ENCODE assay signal across 19 mouse cellular contexts in the genomic region with DNA sequence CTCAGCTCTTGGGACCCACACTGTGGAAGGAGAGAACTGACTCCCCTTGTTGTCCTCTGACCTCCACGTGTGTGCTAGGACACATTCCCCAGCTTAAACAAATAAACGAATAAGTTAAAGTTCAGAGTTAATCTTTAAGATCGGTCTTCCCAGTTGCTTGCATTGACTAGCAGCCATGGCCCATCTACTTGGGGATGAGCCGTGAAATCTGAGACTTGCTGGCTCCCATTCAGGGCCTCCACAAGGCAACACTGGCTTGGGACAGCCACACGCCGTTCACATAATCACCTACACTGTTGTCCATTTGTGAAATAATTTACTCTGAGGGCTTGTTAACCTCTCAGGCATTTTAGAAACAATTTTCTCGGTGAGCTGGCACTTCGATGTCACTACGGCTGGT. TPM values are rescaled to one million over a fixed set of nuclear protein-coding genes. Genes with fewer than 3 reads are reported as not detected.
DNase-seq lines count a peak whose midpoint lies in the region; ATAC-seq and TF ChIP-seq lines count a peak whose summit lies in the region.
"Had no signal": no experiment of that assay in that cellular context is flagged by ENCODE, and none has a peak within 500 bp of the region (broad histone marks: within the 10 kb centered on the region; RNA-seq: fewer than 3 reads in every experiment).

No protein-coding gene starts in this region.

- H3K4me2 ChIP-seq in kidney, embryonic 15.5 days = no peak overlapping the region
- H3K4me2 ChIP-seq: embryonic facial prominence, embryonic 15.5 days; heart, embryonic 13.5 days; hindbrain, embryonic 15.5 days had no signal

- ATAC-seq in kidney, embryonic 15.5 days (replicated peaks; ENCODE audit: low FRiP score) = peak; percentile 62; the same call in 1 of the 2 replicates
- ATAC-seq in Patski = peak; percentile 42
- ATAC-seq: forebrain, embryonic 14.5 days had no signal

- peaks cover 7% of the 10 kb centered on the region; the same call in 1 of the 2 replicates for H3K4me1 ChIP-seq in kidney, embryonic 15.5 days
- H3K4me1 ChIP-seq in kidney, adult 2 months (ENCODE audit: control insufficient read depth, insufficient read depth, low read length) = peaks cover 4% of the 10 kb centered on the region; the same call in 1 of the 2 replicates
- H3K4me1 ChIP-seq: forebrain, embryonic 10.5 days; hindbrain, embryonic 15.5 days had no signal

- H3K27ac ChIP-seq in kidney, embryonic 15.5 days = no peak overlapping the region
- H3K27ac ChIP-seq in kidney, adult 2 months (ENCODE audit: insufficient read depth, low read depth, low read length) = no peak overlapping the region
- H3K27ac ChIP-seq: embryonic facial prominence, embryonic 15.5 days; forebrain, embryonic 10.5 days; heart, embryonic 13.5 days; hindbrain, embryonic 15.5 days had no signal

- DNase-seq in kidney, adult 18-20 months = no peak
- peak; percentile 44 for DNase-seq in kidney, postnatal 14 days
- no peak for DNase-seq in kidney, adult 2 months
- no peak for DNase-seq in Patski (ENCODE audit: low read depth, low spot score)
- DNase-seq in yolk sac, embryonic 10.5 days (ENCODE audit: low spot score) = peak; percentile 70
- DNase-seq in heart, adult 18-20 months = no peak
- DNase-seq: adrenal gland, adult 8-10 months; adrenal gland, postnatal 36 days; cerebellum, adult 8-10 months; cerebellum, postnatal 14 days; embryo, embryonic 11 days; heart, postnatal 36 days had no signal

- no peaks in the 10 kb centered on the region for H3K9me3 ChIP-seq in kidney, embryonic 15.5 days (replicated peaks)
- H3K9me3 ChIP-seq: embryonic facial prominence, embryonic 15.5 days; forebrain, embryonic 10.5 days; heart, embryonic 13.5 days; hindbrain, embryonic 15.5 days had no signal

- POLR2A ChIA-PET in Patski (lab: Charles Lee) = interaction anchor here (1.0 kb wide), 1 partner anchor 78 kb away, joined by 3 read pairs; no protein-coding TSS in a partner anchor

- H3K9ac ChIP-seq in kidney, embryonic 15.5 days = no peak overlapping the region
- H3K9ac ChIP-seq: embryonic facial prominence, embryonic 15.5 days; heart, embryonic 13.5 days; hindbrain, embryonic 15.5 days had no signal

- H3K27me3 ChIP-seq in kidney, embryonic 15.5 days = no peaks in the 10 kb centered on the region
- H3K27me3 ChIP-seq in kidney, adult 2 months (replicated peaks; ENCODE audit: control insufficient read depth, insufficient read depth, low read length) = no peaks in the 10 kb centered on the region
- H3K27me3 ChIP-seq in Patski = no peaks in the 10 kb centered on the region
- H3K27me3 ChIP-seq: embryonic facial prominence, embryonic 15.5 days; hindbrain, embryonic 15.5 days had no signal

- 42% methylated on average over 9 of the region's 9 CpGs for WGBS in kidney, embryonic 15.5 days
- WGBS in kidney, adult 2 months = 40% methylated on average over 9 of the region's 9 CpGs

- CTCF ChIA-PET in Patski (lab: Charles Lee) = interaction anchor here (2.8 kb wide), 1 partner anchor 90 kb away, joined by 14 read pairs; the partner anchor contains the start of gene Tmem106c

- in situ Hi-C loops in Patski (cut with MboI; ENCODE audit: low pct_unique_long_range_greater_than_20kb) = loop anchor here (25.0 kb wide), 1 partner anchor 289 kb away; the partner anchor contains the start of genes Asb8 and Ccdc184

- no peak for TF ChIP-seq POLR2A in kidney, adult 2 months (IDR thresholded peaks at IDR 0.05; ENCODE audit: low read depth, low read length)

- H3K4me3 ChIP-seq in kidney, embryonic 15.5 days (replicated peaks) = no peak overlapping the region
- no peak overlapping the region for H3K4me3 ChIP-seq in kidney, adult 2 months (ENCODE audit: insufficient read depth, low read depth, low read length)
- H3K4me3 ChIP-seq: embryonic facial prominence, embryonic 15.5 days; erythroblast, embryonic 14.5 days; forebrain, embryonic 10.5 days; heart, embryonic 13.5 days; hindbrain, embryonic 15.5 days had no signal

- H3K36me3 ChIP-seq in kidney, embryonic 15.5 days = no peaks in the 10 kb centered on the region
- H3K36me3 ChIP-seq in kidney, adult 2 months (ENCODE audit: control insufficient read depth, insufficient read depth, low read length) = peaks cover under 1% of the 10 kb centered on the region
- H3K36me3 ChIP-seq: embryonic facial prominence, embryonic 15.5 days; forebrain, embryonic 10.5 days; heart, embryonic 13.5 days; hindbrain, embryonic 15.5 days had no signal

- TF ChIP-seq CTCF in kidney, adult 2 months (conservative IDR thresholded peaks at IDR 0.05; ENCODE audit: insufficient read depth, insufficient read length, low read depth, low read length) = no peak
- TF ChIP-seq CTCF in Patski (IDR thresholded peaks at IDR 0.05) = no peak

RNA-seq across cellular contexts. Expression of gene Hdac7, which starts 29.4 kb away (rescaled TPM):
- polyA plus RNA-seq in kidney, embryonic 15.5 days (2015; fragmentation: Nextera tagmentation; extraction: Ambion mirVana) = 29.9 and 35.2 TPM in 2 replicates
- 41.6 and 45.4 TPM in 2 replicates for polyA plus RNA-seq in kidney, adult 2 months (2012; rRNA removed)
- polyA plus RNA-seq in Patski (2021) = 210 TPM
- total RNA-seq in heart, adult 18-20 months (2021) = 10 to 100 TPM; 19.3 to 26.3 TPM

RNA-seq across cellular contexts. Expression of gene Vdr, which starts 36.7 kb away (rescaled TPM):
- 6.5 and 7.2 TPM in 2 replicates for polyA plus RNA-seq in kidney, embryonic 15.5 days (2015; fragmentation: Nextera tagmentation; extraction: Ambion mirVana)
- 96.6 and 114 TPM in 2 replicates for polyA plus RNA-seq in kidney, adult 2 months (2012; rRNA removed)
- 47.9 TPM for polyA plus RNA-seq in Patski (2021)
- 1 to 10 TPM; 2.4 to 3.4 TPM for total RNA-seq in heart, adult 18-20 months (2021)
- polyA plus RNA-seq: erythroblast, embryonic 14.5 days had no signal

Comparison
In these comparisons a context has a peak if more than half of its experiments do, and no peak if none do; other contexts are left out.
1. DNase-seq: peak in kidney, postnatal 14 days (single experiment) and yolk sac, embryonic 10.5 days (single experiment); none in kidney, adult 18-20 months (single experiment), kidney, adult 2 months (single experiment), Patski (single experiment) and heart, adult 18-20 months (0 of 2).